Mouse (Mus musculus) left cerebral cortex, adult 18-20 months (tissue): ENCODE measurements at regions not wholly inside any gene's neighbourhood (a gene's known extent, or its start where the extent isn't known, plus 50 kb on each side); places are given as distances from the start of the nearest gene placed in this dataset.

Source experiments
- DNase-seq, 2 experiments: peaks; one replicate each; pipeline ENCODE4 v3.0.0; 2021 to 2022; ENCODE audit warnings: low spot score in 2 of 2, mixed read lengths in 1 of 2

DNA sequence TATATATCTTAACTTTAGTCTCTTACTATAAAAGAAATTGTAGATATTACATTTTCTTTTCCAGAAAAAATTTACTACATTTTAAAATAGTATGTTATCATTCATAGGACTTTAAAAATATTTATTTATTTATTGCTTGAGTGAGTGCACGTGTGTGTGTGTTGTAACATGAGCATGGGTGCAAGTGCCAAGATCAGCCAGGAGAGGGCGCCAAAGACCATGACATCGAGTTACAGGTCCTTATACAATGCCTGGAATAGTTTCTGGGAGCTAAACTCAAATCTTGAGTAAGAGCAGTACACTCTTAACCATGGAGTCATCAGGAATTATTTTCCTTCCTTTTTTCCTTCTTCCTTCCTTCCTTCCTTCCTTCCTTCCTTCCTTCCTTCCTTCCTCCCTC, 185.4 kb upstream of the Mageb4 start:
- peak in 1 of 2 experiments; percentile 12 for DNase-seq
